Mouse (Mus musculus) cerebral cortex, adult 2 months (tissue): Measurements from ENCODE around the gene H2-T24.

Source experiments
- WGBS: fragments of 180-500 bp; shearing (Covaris S2); methylation state at CpG from one replicate; pipeline ENCODE4 v1.1.7; 2018; 5-methylcytosine and 5-hydroxymethylcytosine counted together

The H2-T24 gene

DNA sequence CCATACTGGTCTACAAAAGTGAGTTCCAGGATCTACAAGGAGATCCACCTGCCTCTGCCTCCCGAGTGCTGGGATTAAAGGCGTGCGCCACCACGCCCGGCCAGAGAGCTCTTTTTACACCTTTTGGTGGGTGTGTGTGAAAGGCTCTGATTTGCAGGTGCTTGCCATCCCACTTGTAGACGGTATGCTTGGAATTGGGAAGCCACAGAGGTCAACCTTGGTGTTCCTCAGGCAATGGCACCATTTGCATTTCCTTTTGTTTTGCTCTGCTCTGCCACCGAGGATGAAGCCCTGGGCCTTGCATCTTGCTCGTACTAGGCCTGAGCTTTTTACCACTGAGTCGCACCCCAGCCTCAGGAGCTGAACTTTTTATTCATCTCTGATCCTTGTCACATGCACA, 38.6 kb downstream of the H2-T24 start:
- 88% methylated on average over 9 of the region's 9 CpGs for WGBS

DNA sequence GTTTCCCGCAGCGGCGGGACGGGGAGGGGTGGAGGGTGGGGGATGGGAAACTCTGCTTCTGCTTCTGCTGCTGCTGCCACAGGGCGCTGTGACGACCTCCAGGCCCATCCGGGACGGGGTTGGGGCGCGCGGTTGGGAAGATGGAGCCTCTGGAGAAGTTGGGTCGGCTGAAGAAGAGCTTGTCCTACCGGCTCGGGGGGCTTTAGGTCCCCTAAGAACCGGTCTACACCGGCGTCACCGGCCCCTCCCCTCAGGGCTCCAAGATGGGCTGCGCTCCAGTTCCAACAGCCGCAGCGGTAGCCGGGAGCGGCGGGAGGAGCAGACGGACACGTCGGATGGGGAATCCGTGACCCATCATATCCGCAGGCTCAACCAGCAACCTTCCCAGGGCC, 40.0 kb downstream of the H2-T24 start:
- WGBS = under 1% methylated on average over 29 of the region's 29 CpGs

DNA sequence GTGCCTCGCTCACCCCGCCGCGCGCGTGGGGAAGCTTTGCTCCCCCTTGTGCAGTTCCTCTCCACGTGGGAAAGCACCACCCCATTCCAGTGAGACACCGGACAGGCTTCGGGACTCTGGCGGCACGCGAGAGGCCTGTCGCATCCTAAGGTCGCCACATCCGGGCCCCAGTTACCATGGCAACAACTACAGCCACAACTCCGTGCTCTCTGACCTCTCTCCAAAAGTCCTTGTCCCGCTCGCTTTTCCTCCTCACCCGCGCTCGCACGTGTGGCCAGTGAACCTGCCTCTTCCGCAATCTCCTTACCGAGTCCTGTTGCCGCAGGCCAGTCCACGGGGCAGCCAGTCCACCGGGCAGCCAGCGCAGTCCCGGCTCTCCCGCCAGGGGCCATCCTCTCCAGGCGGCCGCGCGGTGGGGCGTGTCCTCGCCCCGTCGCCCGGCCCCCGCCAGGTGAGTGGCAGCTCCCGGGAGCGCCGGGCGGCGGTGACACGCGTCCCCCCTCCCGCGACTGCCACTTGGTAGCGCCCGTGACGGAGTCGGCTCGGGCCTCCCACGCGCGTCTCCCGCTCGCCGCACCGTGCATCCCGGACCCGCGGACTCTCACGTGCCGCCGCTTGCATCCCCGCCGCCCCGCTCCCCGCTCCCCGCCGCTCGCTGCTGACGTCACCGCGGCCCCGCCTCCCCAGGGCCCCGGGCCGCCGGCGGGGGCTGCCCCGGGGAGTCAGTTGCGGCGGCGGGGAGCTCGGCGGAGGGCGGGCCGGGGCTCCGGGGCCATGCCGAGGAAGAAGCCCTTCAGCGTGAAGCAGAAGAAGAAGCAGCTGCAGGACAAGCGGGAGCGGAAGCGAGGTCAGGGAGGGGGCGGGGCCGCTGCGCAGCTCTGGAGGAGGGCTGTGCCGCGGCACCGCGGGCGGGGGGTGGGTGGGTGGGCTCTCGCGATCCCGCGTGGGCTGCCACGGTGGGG, 40.7 kb downstream of the H2-T24 start, which contains the start of the genes Gnl1 and Prr3:
Gene Gnl1, plus strand, starts transcription at position 451 of the 962 bp plus-strand sequence.
Gene Prr3, minus strand, starts transcription at position 836 of the 962 bp plus-strand sequence.
- WGBS = under 1% methylated on average over 87 of the region's 109 CpGs

DNA sequence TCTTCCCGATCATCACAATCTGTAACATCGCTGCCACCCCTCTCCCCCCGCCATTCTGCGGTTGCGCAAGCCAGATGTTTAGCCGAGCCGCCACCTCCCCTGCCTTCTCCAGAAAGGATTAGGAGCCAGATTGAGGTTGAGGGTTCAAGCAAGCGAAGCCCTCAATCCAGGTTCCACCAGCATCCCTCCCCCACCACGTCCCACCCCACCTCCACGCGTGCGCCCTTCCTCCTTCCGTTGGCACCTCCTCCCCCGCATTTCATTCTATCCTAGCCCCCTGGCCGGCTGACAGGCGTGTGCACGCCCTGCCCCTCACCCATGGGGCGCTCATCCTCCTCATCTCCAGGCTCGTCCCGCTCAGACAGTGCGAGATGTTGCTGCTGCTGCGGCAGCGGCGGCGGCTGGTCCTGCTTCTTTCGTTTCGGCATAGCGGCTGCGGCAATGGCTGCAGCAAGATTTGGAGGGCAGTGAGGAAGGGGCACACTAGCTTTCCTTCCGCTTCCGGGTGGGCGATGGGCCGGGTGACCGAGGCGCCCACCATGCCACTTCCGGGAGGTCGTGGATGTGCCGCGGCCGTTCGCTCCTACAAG, 41.5 kb downstream of the H2-T24 start:
- under 1% methylated on average over 41 of the region's 41 CpGs for WGBS

DNA sequence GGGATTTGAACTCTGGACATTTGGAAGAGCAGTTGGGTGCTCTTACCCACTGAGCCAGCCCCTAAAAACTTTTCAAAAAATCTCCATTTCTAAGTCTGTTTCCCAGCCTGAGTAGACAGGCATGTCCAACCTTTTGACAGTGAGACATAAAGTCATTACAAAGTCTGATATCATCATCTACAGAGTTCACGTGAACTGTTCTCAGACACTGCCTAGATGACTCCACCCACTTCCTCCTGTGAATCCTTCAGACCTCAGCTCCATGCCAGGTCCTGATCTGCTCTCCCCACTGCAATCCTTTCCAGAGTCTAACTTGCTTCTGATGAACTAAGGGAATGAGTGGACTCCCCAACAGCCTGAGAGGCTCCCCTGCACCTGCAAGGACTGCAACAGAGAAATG, 48.2 kb downstream of the H2-T24 start:
- 33% methylated on average over 1 of the region's 1 CpGs for WGBS

DNA sequence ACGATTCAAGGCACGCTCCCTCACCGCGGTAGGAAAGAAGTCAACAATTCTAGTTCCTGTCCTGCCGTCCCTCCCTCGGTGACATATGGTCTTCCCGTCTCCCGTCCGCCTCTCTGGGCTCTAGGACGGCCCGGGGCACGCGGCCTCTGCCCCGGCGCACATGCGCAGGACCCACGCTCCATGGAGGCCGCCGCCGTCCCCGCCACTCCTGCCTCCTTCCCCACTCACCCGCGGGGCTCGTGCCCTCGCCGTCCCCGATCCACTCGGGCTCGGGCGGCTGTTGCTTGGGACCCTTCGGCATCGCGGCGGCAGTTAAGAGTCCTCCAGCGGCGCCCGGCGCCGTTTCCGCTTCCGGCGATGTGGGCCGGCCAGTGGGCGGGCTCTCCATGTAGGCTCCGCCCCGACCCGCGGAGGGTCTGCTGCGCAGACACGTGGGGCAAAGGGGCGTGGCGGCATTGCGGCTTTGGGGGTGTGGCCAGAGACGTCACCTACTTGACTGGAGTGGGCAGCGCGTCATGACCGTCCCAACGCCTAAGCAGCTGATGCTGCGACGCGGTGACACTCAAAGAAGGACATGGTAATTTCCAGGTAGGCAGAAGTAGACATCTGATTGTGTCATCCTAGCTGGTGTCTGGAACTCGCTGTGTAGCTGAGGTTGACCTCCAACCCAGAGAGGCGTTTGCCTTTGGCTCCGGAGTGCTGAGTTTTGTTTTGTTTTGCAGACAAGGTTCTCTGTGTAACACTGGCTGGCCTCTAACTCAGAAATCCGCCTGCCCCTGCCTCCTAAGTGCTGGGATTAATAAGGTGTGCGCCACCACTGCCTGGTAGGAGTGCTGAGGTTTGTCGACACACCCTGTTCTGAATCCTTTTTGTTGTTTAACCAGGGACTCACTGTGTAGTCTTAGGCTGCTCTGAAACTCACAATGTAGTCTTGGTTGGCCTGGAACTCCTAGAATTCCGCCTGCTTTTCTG, 50.7 kb downstream of the H2-T24 start, which contains the start of gene Abcf1:
Gene Abcf1, minus strand, starts transcription at position 344 of the 972 bp plus-strand sequence.
- 1% methylated on average over 68 of the region's 68 CpGs for WGBS

DNA sequence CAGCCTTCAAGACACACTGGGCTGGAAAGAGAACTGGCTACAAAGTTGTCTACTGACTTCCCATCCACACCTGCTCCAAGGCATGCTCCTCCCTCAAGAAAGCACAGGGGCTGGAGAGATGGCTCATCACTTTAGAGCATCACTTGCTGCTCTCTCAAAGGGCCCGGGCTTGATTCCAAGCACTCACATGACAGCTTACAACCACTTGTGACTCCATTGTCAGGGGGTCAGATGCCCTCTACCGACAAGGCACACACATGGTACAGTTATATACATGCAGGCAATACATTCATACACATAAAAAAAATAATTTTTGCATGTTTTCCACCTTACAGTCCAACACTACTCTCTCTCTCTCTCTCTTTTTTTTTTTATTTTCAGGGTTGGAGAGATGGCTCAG, 52.7 kb downstream of the H2-T24 start:
- WGBS = 73% methylated on average over 2 of the region's 2 CpGs

DNA sequence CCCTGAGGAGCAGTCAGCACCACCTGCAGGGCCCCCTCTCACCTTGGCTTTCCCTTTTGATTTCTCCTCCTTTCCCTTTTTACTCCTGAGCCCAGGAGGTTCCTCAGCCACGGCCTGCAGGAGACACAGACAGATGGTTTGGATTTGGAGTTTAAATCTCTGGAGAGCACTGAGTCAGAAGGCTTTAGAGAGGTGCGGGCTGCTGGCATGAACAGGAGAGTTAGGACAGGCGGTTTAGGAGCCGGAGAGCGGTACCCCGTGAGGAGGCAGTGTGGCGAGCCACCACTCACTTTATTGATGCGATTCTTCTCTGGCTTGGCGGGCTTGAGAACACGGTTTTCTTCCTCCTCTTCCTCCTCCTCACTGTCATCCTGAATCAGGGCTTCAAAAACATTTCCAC, 57.1 kb downstream of the H2-T24 start:
- WGBS = 74% methylated on average over 10 of the region's 10 CpGs

DNA sequence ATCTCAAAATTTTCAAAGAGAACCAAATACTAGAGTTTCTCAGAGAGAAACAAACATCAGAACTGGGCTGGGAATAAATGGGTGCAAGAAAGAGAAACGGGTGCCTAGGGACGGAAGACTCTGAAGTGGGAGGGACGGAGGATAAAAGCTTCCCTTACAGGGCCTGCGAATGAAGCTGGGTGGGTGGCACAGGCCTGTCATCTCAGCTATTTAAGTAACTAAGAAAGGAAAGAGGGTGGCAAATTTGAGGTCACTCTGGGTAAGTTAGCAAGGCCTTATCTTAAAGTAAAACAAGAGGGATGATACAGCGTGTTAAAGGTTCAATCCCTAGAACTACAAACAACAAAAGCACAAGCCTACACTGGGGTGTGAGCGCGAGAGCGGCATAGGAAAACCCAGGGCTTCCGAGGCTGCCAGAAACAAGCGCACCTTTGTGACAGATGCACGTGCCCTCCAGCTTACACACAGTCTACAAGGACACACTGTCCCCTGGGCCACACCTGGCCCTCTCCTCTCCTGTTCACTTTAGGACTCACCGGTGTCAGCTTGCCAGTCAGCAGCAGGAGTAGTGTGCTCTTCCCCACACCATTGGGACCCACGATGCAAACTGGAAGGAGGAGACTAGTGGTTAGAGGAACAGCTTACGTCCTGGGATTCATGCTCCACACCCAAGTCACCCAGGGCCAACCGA, 61.7 kb downstream of the H2-T24 start:
- WGBS = 80% methylated on average over 15 of the region's 15 CpGs
